Mouse (Mus musculus): ENCODE results near the gene A030005K14Rik. TPM values are rescaled to one million over a fixed set of nuclear protein-coding genes. Genes with fewer than 3 reads are reported as not detected.

The A030005K14Rik gene
- not detected in 2 replicates for polyA plus RNA-seq (2015; fragmentation: Nextera tagmentation; extraction: Ambion mirVana)

DNA sequence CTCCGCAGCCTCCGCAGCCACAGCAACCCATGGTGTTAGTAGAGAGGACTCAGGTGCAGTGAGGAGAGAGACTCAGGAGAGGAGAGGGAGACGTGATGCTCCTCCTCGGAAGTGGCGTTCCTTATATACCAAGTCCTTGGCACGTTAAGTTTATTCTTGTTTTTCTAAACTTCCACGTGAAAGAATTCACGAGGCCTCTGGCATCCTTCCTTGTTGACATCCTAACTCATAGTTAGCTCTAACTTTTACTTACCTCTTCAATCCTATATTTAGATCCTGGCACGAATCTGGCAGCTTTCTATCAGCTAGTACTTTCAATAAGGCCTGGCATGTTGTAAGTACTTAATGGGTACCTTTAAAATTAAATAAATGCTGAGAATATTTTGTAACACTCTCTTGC lies at the start of gene A030005K14Rik:
A030005K14Rik (minus strand) TSS at position 101 of the 400 bp plus-strand sequence.

DNA sequence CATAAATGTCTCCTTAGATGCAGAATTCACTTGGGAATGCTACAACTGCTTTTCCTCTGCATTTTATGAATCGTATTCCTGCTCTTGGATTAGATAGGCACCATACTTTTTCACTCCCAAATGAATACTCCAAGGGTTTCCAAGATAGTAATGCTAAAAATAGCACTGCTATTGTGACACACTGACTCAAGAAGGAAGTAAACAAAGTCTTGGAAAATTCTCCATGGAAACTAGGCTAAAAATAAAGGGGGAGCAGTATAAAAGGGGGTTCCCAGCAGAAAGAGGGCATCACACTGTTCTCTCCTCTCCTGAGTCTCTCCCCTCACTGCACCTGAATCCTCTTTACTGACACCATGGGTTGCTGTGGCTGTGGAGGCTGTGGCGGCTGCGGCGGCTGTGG lies 1.5 kb upstream of the A030005K14Rik start, which contains the start of gene Krtap28-13:
Krtap28-13 (plus strand) TSS at position 288 of the 400 bp plus-strand sequence.

DNA sequence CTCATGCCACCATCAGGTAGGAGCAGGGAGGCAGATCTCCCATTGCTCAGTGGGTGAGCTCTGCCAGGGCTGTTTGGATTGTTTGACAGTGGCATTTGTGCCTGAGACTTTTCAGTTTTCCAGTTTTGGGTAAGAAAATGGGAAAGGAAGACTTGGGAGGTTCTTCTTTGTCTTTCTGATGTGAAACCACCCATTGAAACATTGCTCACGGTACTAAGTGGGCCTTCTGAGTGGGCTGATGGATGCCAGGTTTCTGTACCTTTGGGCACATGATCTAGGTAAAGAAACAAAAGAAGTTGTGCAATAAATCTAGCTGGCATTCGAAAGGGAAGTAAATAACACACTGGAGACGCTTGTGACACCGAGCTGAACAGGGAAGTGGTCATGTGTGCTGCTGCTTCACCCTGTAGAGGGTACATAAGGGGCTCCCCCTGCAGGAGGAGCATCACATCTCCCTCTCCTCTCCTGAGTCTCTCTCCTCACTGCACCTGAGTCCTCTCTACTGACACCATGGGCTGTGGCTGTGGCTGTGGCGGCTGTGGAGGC lies 14.2 kb downstream of the A030005K14Rik start, which contains the start of gene Gm47969:
Gm47969 (plus strand) TSS at position 51 of the 546 bp plus-strand sequence.

DNA sequence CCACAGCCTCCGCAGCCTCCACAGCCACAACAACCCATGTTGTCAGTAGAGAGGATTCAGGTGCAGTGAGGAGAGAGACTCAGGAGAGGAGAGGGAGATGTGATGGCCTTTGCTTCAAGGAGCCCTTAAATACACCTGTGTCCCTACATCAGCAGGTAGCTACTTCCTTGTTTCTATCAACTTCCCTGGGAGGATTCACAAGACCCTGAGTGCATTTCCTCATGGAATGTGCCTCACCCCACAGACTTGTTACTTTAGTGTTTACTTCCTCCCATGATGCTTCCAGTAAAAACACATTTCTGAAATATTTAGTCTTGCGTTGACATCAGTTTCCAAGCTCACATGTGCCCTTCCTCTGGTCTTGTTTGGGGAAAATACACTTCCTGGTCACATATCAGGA lies 16.8 kb downstream of the A030005K14Rik start, which contains the start of gene Krtap28-10:
Krtap28-10 (minus strand) TSS at position 101 of the 400 bp plus-strand sequence.

DNA sequence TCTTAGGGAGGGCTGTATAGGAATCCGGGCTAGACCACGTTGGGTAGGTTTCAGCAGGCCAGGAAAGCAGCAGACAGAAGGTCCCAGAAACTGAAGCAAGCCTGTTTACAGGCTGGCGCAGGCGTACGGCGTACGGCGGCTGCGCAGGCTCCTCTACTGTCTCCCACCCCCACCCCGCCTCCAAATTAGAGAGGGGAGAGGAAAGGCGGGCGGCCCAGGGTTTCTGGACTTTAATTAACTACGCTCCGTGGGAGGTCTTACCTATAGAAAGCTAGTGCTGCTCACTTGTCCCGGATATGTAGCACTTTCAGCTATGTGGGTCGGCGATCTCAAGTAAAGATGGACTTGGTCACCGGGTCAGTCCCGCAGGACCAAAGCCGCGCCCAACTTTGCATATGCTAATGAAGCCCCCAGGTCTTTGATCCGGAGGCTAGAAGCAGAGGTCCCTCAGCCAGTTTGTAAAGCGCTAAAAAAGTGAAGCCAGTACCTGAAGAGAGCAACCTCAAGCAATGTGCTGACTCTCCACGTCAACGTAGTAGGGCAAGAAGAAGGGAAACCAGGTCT lies 21.0 kb downstream of the A030005K14Rik start, which contains the start of gene Slc19a3:
Slc19a3 (minus strand) TSS at position 340 of the 564 bp plus-strand sequence.

Other genes with a start within 250 kb of the A030005K14Rik start
- 12.4 and 14.5 TPM in 2 replicates for gene Agfg1, start 219.9 kb downstream of the A030005K14Rik start, polyA plus RNA-seq (2015; fragmentation: Nextera tagmentation; extraction: Ambion mirVana)
- gene A030005L19Rik, start 146.1 kb downstream of the A030005K14Rik start, polyA plus RNA-seq (2015; fragmentation: Nextera tagmentation; extraction: Ambion mirVana): not detected in 2 replicates
- not detected in 2 replicates for gene A030014E15Rik, start 134.5 kb downstream of the A030005K14Rik start, polyA plus RNA-seq (2015; fragmentation: Nextera tagmentation; extraction: Ambion mirVana)
- not detected in 2 replicates for gene Gm6217, start 128.0 kb downstream of the A030005K14Rik start, polyA plus RNA-seq (2015; fragmentation: Nextera tagmentation; extraction: Ambion mirVana)
- gene A030003K21Rik, start 116.0 kb downstream of the A030005K14Rik start, polyA plus RNA-seq (2015; fragmentation: Nextera tagmentation; extraction: Ambion mirVana): not detected in 2 replicates
- gene Gm7544, start 103.4 kb downstream of the A030005K14Rik start, polyA plus RNA-seq (2015; fragmentation: Nextera tagmentation; extraction: Ambion mirVana): not detected in 2 replicates
- not detected in 2 replicates for gene Gm47955, start 99.1 kb downstream of the A030005K14Rik start, polyA plus RNA-seq (2015; fragmentation: Nextera tagmentation; extraction: Ambion mirVana)
- not detected in 2 replicates for gene Gm47959, start 58.8 kb downstream of the A030005K14Rik start, polyA plus RNA-seq (2015; fragmentation: Nextera tagmentation; extraction: Ambion mirVana)
- gene Slc19a3, start 20.9 kb downstream of the A030005K14Rik start, polyA plus RNA-seq (2015; fragmentation: Nextera tagmentation; extraction: Ambion mirVana): 0.16 and 0.41 TPM in 2 replicates
- not detected in 2 replicates for gene Krtap28-10, start 16.9 kb downstream of the A030005K14Rik start, polyA plus RNA-seq (2015; fragmentation: Nextera tagmentation; extraction: Ambion mirVana)
- not detected in 2 replicates for gene Gm47969, start 14.4 kb downstream of the A030005K14Rik start, polyA plus RNA-seq (2015; fragmentation: Nextera tagmentation; extraction: Ambion mirVana)
- gene Krtap28-13, start 1.6 kb upstream of the A030005K14Rik start, polyA plus RNA-seq (2015; fragmentation: Nextera tagmentation; extraction: Ambion mirVana): 0.13 TPM in 1 of 2 replicates, not detected in the other
- gene Ccl20, start 57.4 kb upstream of the A030005K14Rik start, polyA plus RNA-seq (2015; fragmentation: Nextera tagmentation; extraction: Ambion mirVana): not detected in 2 replicates
- not detected in 2 replicates for gene Daw1, start 100.4 kb upstream of the A030005K14Rik start, polyA plus RNA-seq (2015; fragmentation: Nextera tagmentation; extraction: Ambion mirVana)

Data from skeletal muscle tissue, postnatal 0 days (tissue).